Mouse (Mus musculus): ENCODE measurements around the gene Nfib.

DNA sequence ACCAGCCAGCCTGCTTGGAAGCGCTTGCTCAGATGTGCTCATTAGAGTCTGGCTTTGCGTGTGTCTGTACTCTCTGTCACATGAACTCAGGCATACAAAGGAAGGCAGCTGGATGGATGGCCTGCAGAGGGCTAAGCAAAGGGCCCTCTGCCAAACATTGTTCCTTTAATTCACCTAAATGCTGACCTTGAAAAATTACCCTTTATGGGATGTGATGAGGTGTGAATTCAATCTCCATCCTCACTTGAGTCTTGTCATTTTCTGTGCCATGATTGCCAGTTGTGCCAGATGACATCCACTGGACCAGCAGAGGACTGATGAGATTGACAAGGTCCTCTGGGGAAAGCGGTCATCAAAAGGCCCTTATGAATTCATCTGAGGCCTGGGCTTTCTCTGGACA, 434.0 kb downstream of the Nfib start:
- TF ChIP-seq CTCF (IDR thresholded peaks at IDR 0.05; ENCODE audit: insufficient read depth, low read length) (0 out of 2 replicates have a peak, but pooled peaks have one; percentile 2), POLR2A (IDR thresholded peaks at IDR 0.05; ENCODE audit: borderline replicate concordance, extremely low read depth, low read depth, low read length) (no peak)

All from lung, adult 2 months (tissue).